Mouse (Mus musculus) cerebellum, postnatal 4 days (tissue): Measurements from ENCODE around the gene Klhdc7a.
A peak's percentile ranks its signal among the peaks of the same experiment; 100 is the strongest.

ENCODE experiments used
- DNase-seq, 2 experiments: peaks; one replicate each; pipeline ENCODE4 v3.0.0; 2022; ENCODE audit warnings: low spot score in 2 of 2, mixed read lengths in 1 of 2

Gene Klhdc7a

DNA sequence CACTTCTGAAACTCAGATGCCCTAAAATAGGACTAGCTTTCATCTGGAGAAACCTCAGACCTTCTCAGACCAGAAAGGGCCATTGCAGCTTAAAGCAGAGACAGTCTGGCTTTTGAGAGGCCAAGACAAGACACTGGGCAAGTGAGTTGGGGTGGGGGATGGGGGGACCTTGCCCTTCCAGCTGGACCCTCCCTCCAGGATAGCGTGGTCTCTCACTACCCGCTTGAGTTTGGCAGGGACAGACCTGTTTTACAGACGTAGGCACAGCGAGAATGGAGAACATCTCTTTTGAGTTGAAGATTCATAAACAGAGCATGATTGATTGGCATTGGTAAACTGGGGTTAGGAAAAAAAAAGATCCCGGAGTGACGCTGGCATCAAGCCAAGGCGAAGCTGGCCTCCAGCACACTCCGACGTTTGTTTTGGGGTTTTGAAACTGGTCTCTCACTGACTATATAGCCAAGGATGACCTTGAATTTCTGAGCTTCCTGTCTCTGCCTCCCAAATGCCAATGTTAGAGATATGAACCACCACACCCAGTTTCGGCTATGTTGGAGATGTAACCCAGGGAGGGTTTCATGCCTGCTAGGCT, 7.0 kb downstream of the Klhdc7a start:
- no peak for DNase-seq

DNA sequence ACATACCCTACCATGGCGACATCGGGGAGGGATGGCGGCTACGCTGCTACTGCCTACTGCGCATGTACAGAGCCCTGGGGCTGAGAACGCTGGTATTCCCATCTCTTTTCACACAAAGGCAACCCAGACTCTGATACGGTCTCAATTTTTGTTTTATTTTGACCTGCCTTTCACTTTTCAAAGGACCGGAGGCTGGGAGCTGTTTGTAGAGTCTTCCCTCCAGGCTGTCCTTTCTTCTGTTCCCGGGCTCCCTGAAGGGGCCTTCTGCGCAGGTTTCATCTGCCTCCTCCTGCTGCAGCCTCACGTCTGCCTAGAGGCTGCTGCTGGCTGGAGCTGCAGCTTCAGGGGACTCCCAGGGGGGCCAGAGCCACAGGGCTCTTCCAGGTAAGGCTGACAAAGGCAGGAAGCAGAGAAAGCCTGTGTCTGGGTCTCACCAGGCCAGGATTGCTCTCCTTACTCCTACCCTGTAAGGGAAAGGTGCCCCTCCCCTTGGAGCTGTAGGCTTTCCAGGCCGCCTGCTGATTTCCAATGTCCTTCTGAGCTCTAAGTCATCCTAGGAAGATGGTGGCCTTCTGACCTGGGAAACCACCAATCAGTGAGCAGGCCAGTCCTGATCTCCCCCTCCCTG, 7.6 kb downstream of the Klhdc7a start:
- DNase-seq, result no peak

DNA sequence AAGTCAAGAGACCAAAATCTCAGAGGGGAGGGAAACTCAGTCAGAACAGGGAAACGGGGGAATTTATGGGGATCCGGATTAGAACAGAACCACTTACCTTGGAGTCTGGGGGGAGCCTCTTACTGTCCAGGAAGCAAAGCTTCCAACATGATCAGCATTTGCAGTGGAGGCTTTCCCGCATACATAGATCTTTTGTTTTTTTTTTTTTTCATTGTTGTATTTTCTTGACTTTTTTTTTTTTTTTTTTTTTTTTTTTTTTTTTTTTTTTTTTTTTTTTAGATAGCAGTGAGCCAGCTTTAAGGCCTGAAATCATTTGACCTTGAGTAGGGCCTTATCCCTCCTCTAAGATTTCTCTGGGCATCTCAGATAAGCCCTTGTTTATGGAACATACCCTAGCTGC, 8.6 kb downstream of the Klhdc7a start:
- no peak for DNase-seq

DNA sequence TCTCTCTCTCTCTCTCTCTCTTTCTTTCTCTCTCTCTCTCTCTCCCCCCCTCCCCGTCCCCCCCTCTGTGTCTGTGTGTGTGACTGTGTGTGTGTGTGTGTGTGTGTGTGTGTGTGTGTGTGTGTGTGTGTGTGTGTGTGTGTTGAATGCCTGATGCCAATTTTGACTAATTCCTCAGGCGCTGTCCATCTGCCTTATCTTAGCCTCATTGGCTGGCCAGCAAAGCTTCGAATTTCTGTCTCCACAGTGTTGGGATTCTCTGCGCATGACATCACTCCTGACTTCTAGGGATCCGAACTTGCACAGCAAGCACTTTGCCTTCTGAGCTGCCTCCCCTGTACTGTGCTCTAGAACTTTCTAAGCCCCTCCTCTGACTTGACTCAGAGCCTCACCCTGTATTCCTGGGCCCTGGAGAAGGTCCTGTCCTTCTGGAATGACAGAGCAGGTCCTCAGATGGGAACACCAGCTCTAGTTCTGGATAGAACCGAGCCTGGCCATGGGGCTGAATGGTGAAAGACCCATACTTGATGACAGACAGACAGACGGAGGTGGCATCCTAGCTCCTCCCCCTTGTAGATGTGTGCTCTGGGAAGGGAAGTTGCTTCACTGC, 16.8 kb downstream of the Klhdc7a start:
- no peak for DNase-seq

DNA sequence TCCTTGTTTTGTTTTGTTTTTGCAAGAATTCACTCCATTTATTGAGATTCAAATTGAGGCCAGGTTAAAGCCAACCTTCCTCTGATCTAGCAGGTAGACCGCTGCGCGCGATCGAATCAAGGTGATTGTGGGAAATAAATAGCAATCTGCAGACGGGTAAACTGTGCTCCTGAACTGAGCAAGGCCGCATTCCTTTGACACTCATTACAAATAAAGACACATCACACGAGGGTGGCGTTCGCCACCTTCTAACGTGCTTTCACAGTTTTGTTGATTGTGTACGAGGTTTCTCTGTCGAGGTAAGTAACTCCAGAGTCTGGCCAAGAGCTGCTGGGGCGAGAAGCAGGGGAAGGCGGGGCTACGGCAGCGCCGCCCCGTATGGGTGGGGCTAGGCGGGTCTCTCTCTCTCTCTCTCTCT, 17.4 kb downstream of the Klhdc7a start:
- DNase-seq, result no peak

DNA sequence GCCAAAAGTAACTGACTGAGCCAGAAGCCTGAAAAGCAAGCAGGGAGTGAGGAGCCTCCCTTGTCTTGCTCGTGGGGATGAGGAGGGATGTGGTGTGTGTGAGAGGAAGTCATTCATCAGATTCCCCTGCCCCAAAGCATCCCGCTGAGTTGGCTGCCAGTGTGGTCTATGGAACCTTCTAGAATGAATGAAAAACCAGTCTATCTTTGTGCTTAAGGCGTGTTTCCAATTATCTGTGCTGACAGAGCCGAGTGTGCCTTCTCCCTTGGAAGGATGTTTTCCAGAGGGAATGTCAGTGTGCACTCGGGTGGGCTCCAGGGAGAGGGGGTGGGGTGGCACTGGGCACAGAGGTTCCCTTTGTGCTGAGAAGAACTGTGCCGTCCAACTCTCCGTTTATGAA, 19.2 kb downstream of the Klhdc7a start:
- no peak for DNase-seq

DNA sequence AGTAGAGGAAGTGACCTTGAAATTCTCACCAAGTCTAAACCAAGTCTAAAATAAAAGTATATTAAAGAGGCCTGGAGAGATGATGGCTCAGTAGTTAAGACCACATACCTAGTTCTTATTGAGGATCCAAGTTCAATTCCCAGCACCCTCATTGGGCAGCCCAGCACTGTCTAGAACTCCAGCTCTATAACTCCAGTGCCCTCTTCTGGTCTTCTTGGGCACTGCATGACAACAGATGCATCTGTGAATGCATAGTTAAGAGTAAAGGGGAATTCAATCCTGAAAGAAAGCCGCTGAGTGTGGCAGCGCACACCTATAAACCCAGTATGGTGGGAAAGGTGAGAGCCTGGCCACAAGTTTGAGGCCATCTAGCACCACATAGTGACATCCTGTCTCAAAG, 20.5 kb downstream of the Klhdc7a start:
- DNase-seq, result no peak

DNA sequence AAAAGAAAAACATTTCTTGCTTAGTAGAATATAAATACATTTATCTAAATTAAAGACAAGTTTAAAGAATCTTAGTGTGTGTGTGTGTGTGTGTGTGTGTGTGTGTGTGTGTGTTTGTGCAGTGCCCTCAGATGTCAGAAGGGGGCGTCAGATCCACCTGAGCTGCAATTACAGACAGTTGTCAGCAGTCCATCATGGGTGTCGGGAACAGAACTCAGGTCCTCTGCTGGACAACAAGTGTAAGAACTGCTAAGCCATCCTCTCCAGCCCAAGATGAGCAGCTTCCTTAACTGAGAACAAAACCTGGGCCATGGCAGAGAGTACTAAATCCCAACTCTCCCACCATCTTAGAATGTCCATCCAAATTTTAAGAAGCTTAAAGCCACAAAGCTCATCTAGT, 26.0 kb downstream of the Klhdc7a start:
- DNase-seq, result no peak

DNA sequence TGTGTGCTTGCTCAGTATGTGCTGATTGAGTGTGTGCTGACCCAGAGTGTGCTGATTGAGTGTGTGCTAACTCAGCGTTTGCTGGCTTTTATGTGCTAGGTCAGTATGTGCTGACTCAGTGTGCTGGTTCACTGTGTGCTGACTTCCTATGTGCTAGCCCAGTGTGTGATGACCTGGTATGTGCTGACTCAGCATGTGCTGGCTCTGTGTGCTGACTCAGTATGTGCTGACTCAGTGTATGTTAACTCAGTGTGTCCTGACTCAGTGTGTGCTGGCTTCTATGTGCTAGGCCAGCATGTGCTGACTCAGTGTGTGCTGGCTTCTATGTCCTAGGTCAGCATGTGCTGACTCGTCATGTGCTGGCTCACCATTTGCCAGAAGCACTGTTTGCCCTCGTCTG, 32.3 kb downstream of the Klhdc7a start:
- DNase-seq, result no peak

DNA sequence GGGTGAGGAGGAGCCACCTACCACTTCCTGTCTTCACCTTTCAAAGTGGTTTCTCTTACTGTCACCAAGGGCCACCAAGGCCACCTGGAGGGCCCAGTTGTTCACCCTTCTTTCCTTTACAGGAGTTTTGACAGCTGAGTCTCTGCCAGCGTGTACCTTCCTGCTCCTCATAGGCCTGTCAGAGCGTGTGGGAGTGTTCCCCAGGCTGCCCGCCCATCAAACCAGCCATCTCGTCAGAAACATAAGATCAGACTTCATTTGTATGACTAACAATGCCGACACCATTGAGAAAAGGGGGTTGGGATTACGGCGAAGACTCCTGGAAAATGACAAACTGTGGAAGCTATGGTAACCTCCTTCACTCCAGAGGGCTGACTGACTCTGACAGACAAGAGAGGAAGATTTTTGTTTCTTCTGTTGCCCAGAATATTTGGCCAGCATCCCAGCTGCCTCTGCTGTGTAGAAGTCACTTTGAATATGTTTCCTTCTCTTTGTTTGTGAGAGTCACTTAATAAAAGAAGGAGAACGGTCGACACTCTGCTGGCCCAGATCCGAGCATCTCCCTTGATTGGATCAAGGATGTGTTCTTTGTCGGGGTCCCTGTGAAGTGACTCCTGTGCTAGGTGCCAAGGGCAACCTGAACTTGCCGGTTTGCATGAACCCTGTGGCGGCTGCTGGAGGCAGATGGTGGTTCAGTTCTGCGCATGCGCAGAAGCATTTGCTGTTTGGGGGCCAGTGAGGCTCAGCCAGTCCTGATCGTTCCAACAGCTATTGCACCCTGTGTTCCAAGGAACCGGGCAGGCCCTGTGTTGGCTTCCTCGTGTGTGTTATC, 34.6 kb downstream of the Klhdc7a start:
- peak; percentile 59 to 85 for DNase-seq

DNA sequence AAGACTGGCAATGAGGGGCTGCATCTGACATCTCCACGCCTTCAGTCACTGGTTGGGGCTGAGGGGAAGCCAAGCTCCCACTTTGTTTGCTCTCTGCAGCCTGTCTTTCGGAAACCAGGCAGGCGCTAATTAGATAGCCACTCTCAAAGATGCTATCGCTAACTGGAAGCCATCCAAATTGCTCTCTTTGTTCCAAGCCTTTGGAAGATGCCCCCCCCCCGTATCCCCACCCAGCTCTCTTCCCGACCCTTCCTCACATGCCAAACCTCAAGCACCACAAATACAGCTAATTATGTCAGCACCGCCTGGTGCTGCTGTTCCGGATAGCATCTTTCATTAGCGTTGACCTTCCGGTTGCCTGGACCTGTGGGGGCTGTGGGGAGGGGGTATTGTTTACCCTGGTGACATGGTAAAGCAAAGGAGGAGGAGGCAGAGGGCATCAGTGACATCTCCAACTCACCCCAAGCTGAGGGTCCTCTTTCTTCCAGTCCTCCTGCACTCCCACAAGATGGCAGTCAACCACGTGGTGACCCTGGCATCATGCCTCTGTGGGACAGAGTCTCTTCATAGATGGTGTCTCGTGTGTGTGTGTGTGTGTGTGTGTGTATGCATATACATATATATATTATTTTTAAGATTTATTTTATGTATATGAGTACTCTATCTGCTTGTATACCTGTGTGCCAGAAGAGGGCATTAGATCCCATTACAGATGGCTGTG, 35.9 kb downstream of the Klhdc7a start:
- DNase-seq, result peak in 1 of 2 experiments; percentile 57

DNA sequence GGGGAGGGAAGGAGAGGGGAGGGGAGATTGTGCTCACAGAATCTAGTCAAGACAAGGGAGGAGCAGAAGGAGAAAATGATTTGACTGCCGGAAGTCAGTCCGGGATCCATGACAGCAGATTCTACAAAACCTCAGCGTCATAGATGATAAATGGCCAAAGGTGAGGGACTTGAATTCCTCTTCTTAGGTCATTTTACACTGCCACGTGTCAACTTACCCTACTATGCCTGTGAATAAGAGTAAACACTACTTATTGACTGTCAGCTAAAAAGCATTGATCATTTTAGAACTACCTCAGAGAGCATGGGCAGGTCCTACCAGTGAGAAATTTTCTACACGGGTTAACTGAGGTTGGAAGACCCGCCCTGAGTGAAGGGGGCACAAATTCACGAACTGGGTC, 36.9 kb downstream of the Klhdc7a start:
- DNase-seq, result no peak

DNA sequence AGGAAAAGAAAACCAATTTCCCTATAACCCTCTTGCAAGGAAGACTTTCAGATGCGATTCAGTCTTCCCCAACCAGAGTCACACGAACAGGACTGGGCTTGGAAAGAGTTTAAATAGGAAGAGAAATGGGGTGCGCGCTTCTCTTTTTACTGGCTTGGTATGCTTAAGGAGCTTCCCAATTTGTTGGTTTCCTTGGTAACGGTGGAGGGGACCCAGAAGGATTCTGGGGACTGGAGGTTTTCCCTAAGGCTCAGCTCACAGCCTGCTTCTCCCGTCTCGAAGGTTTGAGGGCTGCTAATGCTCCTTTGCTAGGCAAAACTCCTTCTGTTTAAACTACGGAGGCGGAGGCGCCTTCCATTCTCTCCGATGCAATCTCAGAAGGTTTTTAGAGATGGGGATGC, 41.7 kb downstream of the Klhdc7a start:
- DNase-seq, result no peak

DNA sequence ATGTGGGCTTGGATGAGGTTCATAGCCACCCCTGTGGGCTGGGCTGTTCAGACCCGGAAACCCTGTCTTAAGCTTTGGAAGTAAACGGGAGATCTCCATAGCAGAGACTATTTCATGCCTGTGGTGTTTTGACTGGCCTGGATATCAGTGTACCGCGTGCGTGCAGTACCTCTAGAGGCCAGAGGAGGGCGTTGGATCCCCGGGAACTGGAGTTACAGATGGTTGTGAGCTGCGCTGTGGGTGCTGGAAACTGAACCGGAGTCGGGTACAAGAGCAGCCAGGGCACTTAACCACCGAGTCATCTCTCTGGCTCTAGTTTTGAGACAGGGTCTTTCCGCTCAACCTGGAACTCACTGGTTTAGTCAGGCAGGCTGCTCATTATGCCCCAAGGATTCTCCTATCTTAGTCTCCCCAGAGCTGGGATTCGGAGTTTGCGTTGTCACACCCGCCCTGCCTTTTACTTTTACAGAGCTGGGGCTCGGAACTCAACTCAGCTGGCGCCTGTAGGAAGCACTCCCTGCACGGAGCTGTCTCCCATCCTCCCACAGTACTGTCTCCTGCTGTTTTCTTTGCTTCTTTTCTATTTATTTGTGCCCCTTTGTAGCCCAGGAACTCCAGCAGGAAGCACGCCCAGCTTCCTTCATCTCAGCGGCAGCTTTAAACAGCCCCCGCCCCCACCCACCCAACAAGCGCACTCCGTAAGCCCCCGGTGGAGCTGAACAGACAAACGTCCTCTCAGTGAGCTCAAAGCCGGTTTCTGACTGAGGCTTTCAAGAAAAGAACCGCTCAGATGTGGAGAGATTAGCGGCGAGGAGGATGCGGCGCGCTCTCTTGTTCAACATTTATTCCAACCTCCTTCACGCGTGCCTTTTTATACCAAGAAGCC, 42.3 kb downstream of the Klhdc7a start:
- no peak for DNase-seq

DNA sequence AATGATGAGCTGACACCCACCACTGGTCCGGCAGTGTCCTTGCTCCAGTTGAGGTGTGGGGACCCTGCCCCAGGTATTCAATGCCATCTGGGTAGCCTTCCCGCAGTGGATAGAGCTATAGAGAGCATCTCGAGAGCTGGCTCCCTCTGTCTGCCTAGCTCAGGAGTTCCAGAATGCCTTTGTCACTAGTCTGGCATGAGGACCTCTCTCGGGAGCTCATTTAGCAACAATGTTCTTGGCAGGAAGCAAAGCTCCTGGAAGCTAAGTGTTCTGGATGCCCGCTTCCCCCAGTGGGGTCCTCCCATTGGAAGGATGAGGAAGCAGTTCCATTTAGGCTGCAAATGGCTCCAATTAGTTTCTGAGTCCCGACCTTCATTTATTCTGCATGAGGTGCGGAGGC, 51.1 kb downstream of the Klhdc7a start:
- no peak for DNase-seq
